Mouse (Mus musculus) kidney, postnatal 25 days (tissue): ENCODE results near the gene Ly86.

Experiments
- DNase-seq, 2 experiments: peaks; one replicate each; pipeline ENCODE4 v3.0.0; 2021; ENCODE audit warnings: mixed read lengths in 2 of 2

Gene Ly86

DNA sequence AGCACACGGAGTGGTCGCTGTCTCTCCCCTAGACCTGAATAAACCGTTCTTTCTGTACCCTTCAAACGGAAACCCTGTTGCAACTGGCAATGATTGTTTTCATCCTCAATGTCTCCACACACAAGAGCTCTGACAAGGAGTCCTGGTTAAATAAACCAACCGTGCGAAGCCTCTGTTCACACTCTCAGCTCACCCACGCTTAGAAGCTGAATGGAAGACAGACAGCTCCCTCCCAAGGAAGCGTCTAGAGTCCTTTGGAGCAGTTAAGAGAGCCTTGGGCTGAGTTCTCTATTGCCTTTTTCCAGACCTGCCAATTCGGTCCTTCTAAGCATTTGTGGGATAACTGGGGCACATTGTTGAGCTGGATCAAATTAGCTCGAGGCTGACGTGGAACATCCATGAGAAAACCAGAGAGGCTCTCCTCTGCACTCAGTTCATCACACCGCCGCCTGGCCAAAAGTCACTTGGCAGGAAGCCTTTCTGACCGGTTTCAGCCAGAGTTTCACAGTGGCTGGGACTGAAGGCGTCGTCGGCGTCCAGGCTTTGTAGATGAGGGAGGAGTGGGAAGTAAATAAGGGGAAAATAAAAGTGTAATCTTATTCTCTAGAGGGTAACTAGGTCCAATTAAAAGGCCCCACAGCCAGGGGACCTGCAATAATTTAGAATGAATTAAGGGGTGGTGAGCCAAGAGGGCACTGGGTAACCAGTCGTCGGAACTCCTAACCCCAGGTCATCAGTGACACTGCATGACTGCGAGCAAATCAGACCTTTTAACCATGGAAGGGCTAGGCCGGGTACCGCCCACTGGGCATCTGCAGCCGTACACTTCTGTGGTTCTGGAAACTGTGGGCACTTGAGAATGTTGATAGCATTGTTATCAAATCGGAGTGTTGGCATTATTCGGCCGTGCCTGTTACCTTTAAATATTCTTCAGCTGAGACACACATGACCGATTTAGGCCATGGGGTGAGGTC, 115.2 kb downstream of the Ly86 start:
- DNase-seq, result peak; percentile 90 to 94

DNA sequence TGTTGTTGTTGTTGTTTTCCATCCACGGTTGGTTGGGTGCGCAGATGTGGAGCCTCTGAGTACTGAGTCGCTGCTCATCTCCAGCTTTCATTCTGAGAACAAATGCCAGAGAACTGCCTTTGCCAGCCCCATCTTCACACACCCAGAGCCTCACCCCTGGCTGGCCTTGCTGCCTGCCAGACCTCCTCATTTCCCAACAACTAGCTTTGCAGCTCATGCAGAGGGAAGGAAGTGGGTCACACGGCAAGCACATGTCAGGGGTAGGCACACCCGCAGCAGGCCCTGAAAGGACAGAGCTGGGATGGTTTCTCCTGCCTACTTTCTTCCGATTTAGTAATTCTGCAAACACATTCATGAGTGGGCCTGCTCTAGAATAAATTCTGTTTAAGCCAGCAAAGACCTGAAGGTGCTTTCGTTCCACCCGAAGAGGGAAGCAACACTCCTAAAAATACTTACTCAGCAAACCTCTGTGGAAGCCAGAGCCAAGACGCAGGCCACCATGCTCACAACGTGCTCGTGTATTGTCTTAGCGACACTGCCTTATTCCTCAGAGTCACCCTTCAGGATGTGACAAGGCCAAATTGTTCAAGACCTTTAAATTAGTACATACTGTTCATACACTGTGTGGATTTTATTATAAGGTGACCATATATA, 117.2 kb downstream of the Ly86 start:
- peak in 1 of 2 experiments; percentile 59 for DNase-seq

DNA sequence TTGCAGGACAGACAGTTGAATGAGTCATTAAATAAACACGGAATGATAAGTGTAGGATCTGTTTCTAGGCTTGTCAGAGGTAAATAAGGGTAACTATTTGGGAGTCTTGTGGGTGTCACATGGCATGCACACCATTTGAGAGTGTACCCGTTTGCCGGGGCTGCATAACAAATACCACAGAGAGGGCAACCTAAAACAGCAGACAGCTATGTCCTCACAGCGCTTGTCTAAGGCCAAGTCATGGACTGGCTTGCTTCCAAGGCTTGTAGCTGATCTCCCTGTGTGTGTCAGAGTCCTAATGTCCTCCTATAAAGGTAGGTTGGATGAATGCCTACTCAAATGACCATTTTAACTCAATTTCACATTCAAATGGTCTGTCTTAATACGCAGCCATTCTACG, 120.7 kb downstream of the Ly86 start:
- no peak for DNase-seq

DNA sequence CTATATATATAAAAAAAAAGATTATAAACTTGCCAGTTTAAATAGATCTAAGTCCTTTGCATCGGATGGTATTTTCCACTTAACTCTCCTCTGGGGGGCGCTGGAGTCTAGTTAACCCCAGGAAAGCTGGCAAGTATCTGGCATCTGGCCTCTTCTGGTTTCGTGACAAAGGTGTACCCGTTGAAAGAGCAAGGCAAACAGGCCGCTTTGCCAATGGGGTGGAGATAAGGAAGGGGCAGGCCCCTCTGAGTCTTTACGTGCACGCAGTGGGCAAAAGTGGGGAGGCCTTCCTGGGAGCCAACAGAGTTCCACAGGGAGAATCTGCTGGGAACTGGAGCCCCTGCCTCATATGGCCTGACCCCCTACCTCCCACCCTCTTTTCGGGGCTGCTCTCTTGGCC, 122.8 kb downstream of the Ly86 start:
- DNase-seq, result peak; percentile 83 to 92
